Mouse (Mus musculus): ENCODE data around the gene Dbp. TPM values are rescaled to one million over a fixed set of nuclear protein-coding genes. Genes with fewer than 3 reads are reported as not detected.
A peak's percentile ranks its signal among the peaks of the same experiment; 100 is the strongest.

The Dbp gene
- polyA plus RNA-seq, 2 experiments, result 0.51 to 0.69 TPM

DNA sequence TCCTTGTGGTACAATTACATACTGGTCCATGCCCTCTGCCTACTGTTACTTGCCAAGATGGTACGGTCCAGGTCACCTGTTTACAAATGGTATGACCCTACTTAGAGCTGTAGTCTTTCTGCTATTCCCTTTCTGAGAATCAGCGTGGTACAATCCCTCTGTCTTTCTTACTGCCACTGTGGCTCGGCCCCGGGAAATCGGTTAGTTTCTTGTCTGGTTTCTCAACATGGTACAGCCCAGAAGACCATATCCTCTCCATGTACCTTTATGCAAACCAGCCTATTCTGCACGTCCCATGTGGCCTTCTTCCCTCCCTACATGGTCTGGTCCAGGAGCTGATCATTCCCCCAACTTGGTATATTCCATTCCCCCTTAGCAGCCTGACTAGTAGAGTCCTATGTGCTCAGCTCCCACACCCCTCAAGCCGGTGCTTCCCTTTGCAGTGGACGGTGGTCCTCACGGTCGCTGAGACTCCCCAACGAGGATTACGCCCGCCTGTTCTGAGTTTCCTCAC is 785 bp upstream of the Dbp start:
- H3K4me2 ChIP-seq (ENCODE audit: low read depth), result peak overlapping the region; percentile 78
- peak overlapping the region; percentile 42 to 48 for H3K4me3 ChIP-seq (ENCODE audit: insufficient read depth in 1 of 2, low read depth in 2 of 2, low read length in 2 of 2)
- peaks cover 24% of the 10 kb centered on the region for H3K27me3 ChIP-seq (ENCODE audit: control insufficient read depth, insufficient read depth, low read length)
- TF ChIP-seq CTCF (IDR thresholded peaks at IDR 0.05; ENCODE audit: low read depth) (no peak), EP300 (IDR thresholded peaks at IDR 0.05; ENCODE audit: low read depth) (no peak)
- peak in 1 of 3 experiments; percentile 66 for DNase-seq (ENCODE audit: low read depth in 3 of 3, low spot score in 3 of 3)
- peak overlapping the region; percentile 9; the same call in 1 of the 2 replicates for H3K27ac ChIP-seq
- whole genome bisulfite sequencing (ENCODE audit: insufficient replicate concordance), result under 1% methylated on average over 13 of the region's 13 CpGs
- no peaks in the 10 kb centered on the region for H3K36me3 ChIP-seq (replicated peaks; ENCODE audit: control insufficient read depth, insufficient read depth, low read depth)
- peak; percentile 55 for ATAC-seq (ENCODE audit: insufficient read depth)
- peaks cover 29 to 32% of the 10 kb centered on the region in 2 experiments for H3K4me1 ChIP-seq (replicated peaks; ENCODE audit: control insufficient read depth in 2 of 2, insufficient read depth in 2 of 2, low read length in 1 of 2)
- peak overlapping the region; percentile 41 for H3K9ac ChIP-seq (replicated peaks)
- H3K9me3 ChIP-seq (ENCODE audit: control insufficient read depth, low read length), result no peaks in the 10 kb centered on the region

DNA sequence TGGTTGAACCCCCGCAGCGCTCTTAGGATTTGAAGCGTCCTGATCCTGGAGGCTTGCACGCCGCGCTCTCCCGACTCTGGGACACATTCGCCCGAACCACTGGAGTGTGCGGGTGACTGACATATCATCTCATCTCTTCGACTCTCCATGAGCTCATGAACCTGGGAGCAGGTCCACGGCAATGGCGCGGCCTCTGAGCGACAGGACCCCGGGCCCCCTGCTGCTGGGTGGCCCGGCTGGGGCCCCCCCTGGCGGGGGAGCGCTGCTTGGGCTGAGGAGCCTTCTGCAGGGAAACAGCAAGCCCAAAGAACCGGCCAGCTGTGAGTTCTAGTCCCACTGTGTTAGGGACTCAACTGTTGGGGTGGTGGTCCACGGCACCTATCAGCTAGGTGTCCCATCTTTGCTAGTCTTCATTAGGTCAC is 566 bp downstream of the Dbp start:
- TF ChIP-seq CTCF (IDR thresholded peaks at IDR 0.05; ENCODE audit: low read depth), result no peak
- no peak for TF ChIP-seq EP300 (IDR thresholded peaks at IDR 0.05; ENCODE audit: low read depth)

DNA sequence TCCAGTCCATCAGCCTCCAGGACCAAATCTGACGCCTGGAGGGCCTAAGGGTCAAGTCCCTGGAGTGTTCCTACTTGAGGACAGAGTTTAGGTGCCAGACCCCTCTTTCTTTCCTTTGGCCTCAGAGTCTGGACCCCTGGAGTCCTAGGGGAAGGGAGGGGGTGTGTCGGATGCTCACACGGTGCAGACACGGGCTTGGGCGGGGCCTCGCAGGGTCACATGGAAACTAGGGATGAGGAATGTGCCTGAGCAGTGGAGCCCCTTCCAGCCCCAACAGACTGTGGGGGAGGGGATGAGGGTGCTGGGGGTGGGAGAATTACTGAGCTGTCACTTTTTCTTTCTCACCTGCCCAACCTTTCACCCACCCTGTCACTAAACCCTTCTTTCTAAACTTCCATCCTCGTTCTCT is 989 bp downstream of the Dbp start:
- peaks cover 4% of the 10 kb centered on the region for H3K36me3 ChIP-seq (replicated peaks; ENCODE audit: control insufficient read depth, insufficient read depth, low read depth)
- H3K4me1 ChIP-seq (replicated peaks; ENCODE audit: control insufficient read depth in 2 of 2, insufficient read depth in 2 of 2, low read length in 1 of 2), result peaks cover 29 to 32% of the 10 kb centered on the region in 2 experiments
- no peaks in the 10 kb centered on the region for H3K9me3 ChIP-seq (ENCODE audit: control insufficient read depth, low read length)
- DNase-seq (ENCODE audit: low read depth in 3 of 3, low spot score in 3 of 3) (no peak), ATAC-seq (ENCODE audit: insufficient read depth) (no peak)
- H3K4me2 ChIP-seq (ENCODE audit: low read depth), result peak overlapping the region; percentile 78
- peaks cover 6% of the 10 kb centered on the region for H3K27me3 ChIP-seq (ENCODE audit: control insufficient read depth, insufficient read depth, low read length)
- H3K9ac ChIP-seq (replicated peaks), result no peak overlapping the region; the same call in 1 of the 2 replicates
- TF ChIP-seq CTCF (IDR thresholded peaks at IDR 0.05; ENCODE audit: low read depth) (no peak), EP300 (IDR thresholded peaks at IDR 0.05; ENCODE audit: low read depth) (no peak)
- 0% methylated on average over 7 of the region's 7 CpGs for WGBS (ENCODE audit: insufficient replicate concordance)
- H3K27ac ChIP-seq, result no peak overlapping the region
- H3K4me3 ChIP-seq (ENCODE audit: insufficient read depth in 1 of 2, low read depth in 2 of 2, low read length in 2 of 2), result peak overlapping the region; percentile 46 to 63; a peak in 3 of 4 replicates

More for the DNA sequence above, 566 bp downstream of the Dbp start:
- DNase-seq (ENCODE audit: low read depth in 3 of 3, low spot score in 3 of 3) (no peak), ATAC-seq (ENCODE audit: insufficient read depth) (no peak)
- Histone ChIP-seq H3K4me1 (replicated peaks; ENCODE audit: control insufficient read depth in 2 of 2, insufficient read depth in 2 of 2, low read length in 1 of 2) (peaks cover 29 to 32% of the 10 kb centered on the region in 2 experiments), H3K4me3 (ENCODE audit: insufficient read depth in 1 of 2, low read depth in 2 of 2, low read length in 2 of 2) (peak overlapping the region; percentile 43 to 46), H3K9me3 (ENCODE audit: control insufficient read depth, low read length) (no peaks in the 10 kb centered on the region), H3K4me2 (ENCODE audit: low read depth) (peak overlapping the region; percentile 78), H3K36me3 (replicated peaks; ENCODE audit: control insufficient read depth, insufficient read depth, low read depth) (peaks cover under 1% of the 10 kb centered on the region; the same call in 1 of the 2 replicates), H3K27me3 (ENCODE audit: control insufficient read depth, insufficient read depth, low read length) (peaks cover 10% of the 10 kb centered on the region), H3K9ac (replicated peaks) (no peak overlapping the region), H3K27ac (no peak overlapping the region)
- under 1% methylated on average over 21 of the region's 21 CpGs for WGBS (ENCODE audit: insufficient replicate concordance)

DNA sequence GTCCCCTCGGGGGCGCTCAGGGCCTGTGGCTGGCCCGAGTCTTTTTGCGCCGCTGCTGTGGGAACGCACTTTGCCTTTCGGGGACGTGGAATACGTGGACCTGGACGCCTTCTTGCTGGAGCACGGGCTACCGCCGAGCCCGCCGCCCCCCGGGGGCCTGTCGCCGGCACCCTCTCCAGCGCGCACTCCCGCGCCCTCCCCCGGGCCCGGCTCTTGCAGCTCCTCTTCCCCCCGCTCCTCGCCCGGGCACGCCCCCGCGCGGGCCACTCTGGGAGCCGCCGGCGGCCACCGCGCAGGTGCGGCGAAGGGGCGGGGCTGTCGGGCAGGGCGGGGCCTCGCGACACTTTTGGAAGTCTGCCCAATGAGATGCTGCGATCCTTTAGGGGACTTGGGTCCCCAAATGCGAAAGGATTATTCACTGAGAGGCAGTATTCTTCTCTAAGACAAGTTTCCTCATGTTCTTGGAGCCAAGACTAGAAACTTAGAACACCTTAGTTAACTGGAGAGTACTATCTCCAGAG is 1.9 kb downstream of the Dbp start:
- peaks cover 29 to 32% of the 10 kb centered on the region in 2 experiments for H3K4me1 ChIP-seq (replicated peaks; ENCODE audit: control insufficient read depth in 2 of 2, insufficient read depth in 2 of 2, low read length in 1 of 2)
- H3K9me3 ChIP-seq (ENCODE audit: control insufficient read depth, low read length), result no peaks in the 10 kb centered on the region
- H3K27ac ChIP-seq, result no peak overlapping the region; the same call in 1 of the 2 replicates
- peaks cover 7% of the 10 kb centered on the region for H3K36me3 ChIP-seq (replicated peaks; ENCODE audit: control insufficient read depth, insufficient read depth, low read depth)
- H3K9ac ChIP-seq (replicated peaks), result peak overlapping the region; percentile 56
- DNase-seq (ENCODE audit: low read depth in 3 of 3, low spot score in 3 of 3), result peak; percentile 61 to 71 (median 64)
- H3K27me3 ChIP-seq (ENCODE audit: control insufficient read depth, insufficient read depth, low read length), result no peaks in the 10 kb centered on the region; the same call in 1 of the 2 replicates
- TF ChIP-seq EP300 (IDR thresholded peaks at IDR 0.05; ENCODE audit: low read depth) (no peak), CTCF (IDR thresholded peaks at IDR 0.05; ENCODE audit: low read depth) (no peak)
- H3K4me3 ChIP-seq (ENCODE audit: insufficient read depth in 1 of 2, low read depth in 2 of 2, low read length in 2 of 2), result peak overlapping the region; percentile 52 to 63
- 1% methylated on average over 44 of the region's 45 CpGs for WGBS (ENCODE audit: insufficient replicate concordance)
- peak overlapping the region; percentile 78 for H3K4me2 ChIP-seq (ENCODE audit: low read depth)
- ATAC-seq (ENCODE audit: insufficient read depth), result peak; percentile 21; the same call in 1 of the 2 replicates

DNA sequence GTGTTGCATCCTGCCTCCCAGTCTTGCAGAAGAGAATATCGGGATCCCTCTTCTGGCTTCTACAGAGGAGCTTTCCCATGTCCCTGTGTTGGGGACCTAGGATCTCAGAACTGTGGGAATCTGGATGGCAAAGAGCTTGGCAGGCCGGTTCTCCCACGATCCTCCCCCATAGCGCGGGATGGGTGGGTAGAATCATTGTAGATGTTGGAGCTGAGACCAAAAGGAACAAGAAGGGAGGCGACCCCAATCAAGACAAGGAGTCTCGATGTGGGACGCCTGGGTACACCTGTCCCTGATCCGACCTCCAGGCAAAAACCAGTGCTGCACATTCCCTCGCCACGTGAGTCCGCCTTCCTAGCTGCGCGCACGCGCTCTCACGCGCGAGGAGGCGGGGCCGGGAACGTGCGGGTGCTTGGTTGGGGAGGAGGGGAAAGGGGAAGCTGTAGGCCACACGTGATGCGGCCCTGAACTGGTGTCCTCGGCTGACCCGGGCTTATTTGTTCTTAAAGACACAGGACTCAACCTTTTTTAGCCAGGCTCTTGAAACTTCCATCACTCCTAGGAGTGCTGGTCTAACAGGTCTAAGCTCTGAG is 2.6 kb downstream of the Dbp start:
- 0 out of 2 replicates have a peak, but pooled peaks have one; percentile 7 for ATAC-seq (ENCODE audit: insufficient read depth)

More for the DNA sequence above, 2.6 kb downstream of the Dbp start:
- peaks cover 7% of the 10 kb centered on the region for H3K36me3 ChIP-seq (replicated peaks; ENCODE audit: control insufficient read depth, insufficient read depth, low read depth)
- H3K4me3 ChIP-seq (ENCODE audit: insufficient read depth in 1 of 2, low read depth in 2 of 2, low read length in 2 of 2), result peak overlapping the region; percentile 34 to 63
- no peaks in the 10 kb centered on the region for H3K27me3 ChIP-seq (ENCODE audit: control insufficient read depth, insufficient read depth, low read length)
- no peaks in the 10 kb centered on the region for H3K9me3 ChIP-seq (ENCODE audit: control insufficient read depth, low read length)
- H3K4me1 ChIP-seq (replicated peaks; ENCODE audit: control insufficient read depth in 2 of 2, insufficient read depth in 2 of 2, low read length in 1 of 2), result peaks cover 29 to 32% of the 10 kb centered on the region in 2 experiments
- WGBS (ENCODE audit: insufficient replicate concordance), result under 1% methylated on average over 27 of the region's 27 CpGs
- no peak overlapping the region; the same call in 1 of the 2 replicates for H3K27ac ChIP-seq
- peak overlapping the region; percentile 78 for H3K4me2 ChIP-seq (ENCODE audit: low read depth)
- no peak overlapping the region; the same call in 1 of the 2 replicates for H3K9ac ChIP-seq (replicated peaks)
- TF ChIP-seq CTCF (IDR thresholded peaks at IDR 0.05; ENCODE audit: low read depth), result no peak
- no peak for TF ChIP-seq EP300 (IDR thresholded peaks at IDR 0.05; ENCODE audit: low read depth)
- peak; percentile 72 to 76 (median 74) for DNase-seq (ENCODE audit: low read depth in 3 of 3, low spot score in 3 of 3)
